Mouse (Mus musculus) layer of hippocampus, adult 9-10 months (tissue): ENCODE results near the gene Efemp2.
"Not testable (repeated sequence)": the region's sequence is repeated elsewhere in the genome, so short reads cannot be mapped to it uniquely, and the experiment has no call there.

Experiments used
- DNase-seq: peaks from one replicate; pipeline ENCODE4 v3.0.0; 2022; ENCODE audit warnings: low spot score

Gene Efemp2

GRCm38 (mm10) chr19:5477668-5478300, 4.0 kb downstream of the Efemp2 start:
- no peak for DNase-seq

GRCm38 (mm10) chr19:5480016-5480415, 6.3 kb downstream of the Efemp2 start:
- no peak for DNase-seq

GRCm38 (mm10) chr19:5481398-5481797, 7.6 kb downstream of the Efemp2 start:
- no peak for DNase-seq

GRCm38 (mm10) chr19:5483386-5484359, 9.9 kb downstream of the Efemp2 start:
- no peak for DNase-seq

GRCm38 (mm10) chr19:5484496-5484895, 10.7 kb downstream of the Efemp2 start:
- no peak for DNase-seq

- DNase-seq = no peak
Observed at GRCm38 (mm10) chr19:5485371-5485770, 11.6 kb downstream of the Efemp2 start.

- no peak for DNase-seq
Observed at GRCm38 (mm10) chr19:5485821-5486220, 12.1 kb downstream of the Efemp2 start.

- no peak for DNase-seq
Observed at GRCm38 (mm10) chr19:5486286-5486685, 12.5 kb downstream of the Efemp2 start.

GRCm38 (mm10) chr19:5486771-5487170, 13.0 kb downstream of the Efemp2 start:
- DNase-seq = no peak

- DNase-seq = peak; percentile 91
Observed at GRCm38 (mm10) chr19:5487768-5488550, 14.2 kb downstream of the Efemp2 start, which contains the start of gene Mus81. Mus81 (minus strand) TSS chr19:5488402.

GRCm38 (mm10) chr19:5488878-5489571, 15.3 kb downstream of the Efemp2 start:
- DNase-seq = peak; percentile 93

- DNase-seq = not testable (repeated sequence)
Observed at GRCm38 (mm10) chr19:5489721-5490120, 16.0 kb downstream of the Efemp2 start.

GRCm38 (mm10) chr19:5490313-5490897, 16.7 kb downstream of the Efemp2 start, which contains the start of gene Cfl1:
Cfl1 (plus strand) TSS chr19:5490455.
- peak; percentile 88 for DNase-seq

GRCm38 (mm10) chr19:5490898-5491708, 17.3 kb downstream of the Efemp2 start:
- DNase-seq = peak; percentile 55

GRCm38 (mm10) chr19:5492641-5493040, 18.9 kb downstream of the Efemp2 start:
- no peak for DNase-seq

GRCm38 (mm10) chr19:5493301-5493721, 19.6 kb downstream of the Efemp2 start:
- DNase-seq = not testable (repeated sequence)

- DNase-seq = no peak
Observed at GRCm38 (mm10) chr19:5494314-5494713, 20.6 kb downstream of the Efemp2 start.

- no peak for DNase-seq
Observed at GRCm38 (mm10) chr19:5495353-5496051, 21.7 kb downstream of the Efemp2 start.

- DNase-seq = no peak
Observed at GRCm38 (mm10) chr19:5496052-5496370, 22.3 kb downstream of the Efemp2 start.
